Mouse (Mus musculus) E14TG2a.4 (cell line): Measurements from ENCODE around the gene Inpp5a.

Experiments
- CTCF ChIP-seq: conservative IDR thresholded peaks from 2 replicates; pipeline ENCODE4 v1.5.1; 2014; ENCODE audit warnings: low read length
- NANOG ChIP-seq: IDR thresholded peaks from 2 replicates; pipeline ENCODE4 v1.6.1; 2014; ENCODE audit warnings: borderline replicate concordance, low read length, mixed read lengths

- TF ChIP-seq CTCF (no peak), NANOG (no peak)
These were observed 378 bp downstream of the Inpp5a start for GRCm38 (mm10) chr7:139389213-139389761.
